Mouse (Mus musculus) T-helper 2 cell (primary cell): ENCODE measurements around the gene Lpcat3.
"Not testable (repeated sequence)": the region's sequence is repeated elsewhere in the genome, so short reads cannot be mapped to it uniquely, and the experiment has no call there.

ENCODE experiments used
- in situ Hi-C: fragments of 300-600 bp; cut with MboI, MseI; formaldehyde crosslinking; loops from one replicate; pipeline ENCODE4 v1.15.1; 2025; ENCODE audit warnings: high pct_unique_total_duplicates

Lpcat3 gene

GRCm38 (mm10) chr6:124674591-124674990 is 11.8 kb downstream of the Lpcat3 start:
- in situ Hi-C loops, result loop anchor here (25.0 kb wide), 1 partner anchor 1887 kb away; no protein-coding TSS in a partner anchor

GRCm38 (mm10) chr6:124676171-124676570 is 13.3 kb downstream of the Lpcat3 start:
- in situ Hi-C loops, result no loop called here

GRCm38 (mm10) chr6:124678769-124679168 is 15.9 kb downstream of the Lpcat3 start:
- in situ Hi-C loops, result no loop called here

- in situ Hi-C loops, result no loop called here
Measured at GRCm38 (mm10) chr6:124679486-124679885, 16.7 kb downstream of the Lpcat3 start.

GRCm38 (mm10) chr6:124682291-124682690 is 19.5 kb downstream of the Lpcat3 start:
- in situ Hi-C loops, result not testable (repeated sequence)

GRCm38 (mm10) chr6:124683591-124684417 is 21.0 kb downstream of the Lpcat3 start:
- in situ Hi-C loops, result no loop called here

GRCm38 (mm10) chr6:124685606-124686386 is 23.0 kb downstream of the Lpcat3 start:
- in situ Hi-C loops, result no loop called here

GRCm38 (mm10) chr6:124686644-124687043 is 23.8 kb downstream of the Lpcat3 start:
- in situ Hi-C loops, result not testable (repeated sequence)

- in situ Hi-C loops, result no loop called here
Measured at GRCm38 (mm10) chr6:124688151-124688758, 25.4 kb downstream of the Lpcat3 start.

GRCm38 (mm10) chr6:124689011-124689410 is 26.2 kb downstream of the Lpcat3 start:
- in situ Hi-C loops, result no loop called here

- in situ Hi-C loops, result no loop called here
Measured at GRCm38 (mm10) chr6:124690517-124690916, 27.7 kb downstream of the Lpcat3 start.

GRCm38 (mm10) chr6:124693243-124693981 is 30.6 kb downstream of the Lpcat3 start:
- in situ Hi-C loops, result no loop called here

- in situ Hi-C loops, result no loop called here
Measured at GRCm38 (mm10) chr6:124694166-124694955, 31.5 kb downstream of the Lpcat3 start.

- in situ Hi-C loops, result no loop called here
Measured at GRCm38 (mm10) chr6:124696441-124697150, 33.8 kb downstream of the Lpcat3 start.

GRCm38 (mm10) chr6:124698751-124699150 is 35.9 kb downstream of the Lpcat3 start:
- in situ Hi-C loops, result no loop called here

GRCm38 (mm10) chr6:124699366-124699765 is 36.5 kb downstream of the Lpcat3 start:
- in situ Hi-C loops, result no loop called here

- in situ Hi-C loops, result no loop called here
Measured at GRCm38 (mm10) chr6:124699962-124700610, 37.3 kb downstream of the Lpcat3 start.

- in situ Hi-C loops, result no loop called here
Measured at GRCm38 (mm10) chr6:124701338-124701737, 38.5 kb downstream of the Lpcat3 start.

GRCm38 (mm10) chr6:124702102-124702783 is 39.4 kb downstream of the Lpcat3 start:
- in situ Hi-C loops, result no loop called here
